Mouse (Mus musculus): ENCODE data around the gene Dop1b. TPM values are rescaled to one million over a fixed set of nuclear protein-coding genes. Genes with fewer than 3 reads are reported as not detected.

The Dop1b gene
- polyA plus RNA-seq, 1 experiment from 2014 or later, result 8.1 TPM

DNA sequence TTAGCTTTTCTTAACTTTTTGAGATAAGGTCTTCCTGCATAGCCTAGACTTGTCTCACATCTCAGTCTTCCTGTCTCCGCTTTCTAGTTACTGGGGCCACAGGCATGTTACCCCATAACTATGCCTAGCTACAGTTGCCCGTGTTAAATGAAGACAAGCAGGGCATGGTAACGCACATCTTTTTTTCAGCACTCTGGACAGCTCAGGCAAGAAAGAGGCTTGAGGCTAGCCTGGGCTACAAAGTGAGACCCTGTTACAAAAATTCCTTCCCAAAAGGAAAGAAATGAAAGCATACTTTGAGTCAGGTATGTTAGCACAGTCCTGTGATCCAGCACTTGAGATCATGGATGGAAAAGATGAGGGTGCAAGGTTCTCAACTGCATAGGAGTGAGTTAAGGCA is 138.8 kb downstream of the Dop1b start:
- ATAC-seq (ENCODE audit: insufficient number of reproducible peaks, insufficient read depth, low FRiP score, low read depth), result no peak
- Histone ChIP-seq H3K4me3 (ENCODE audit: control insufficient read depth in 1 of 2, insufficient read depth in 1 of 2, low read depth in 1 of 2, low read length in 2 of 2) (no peak overlapping the region), H3K9ac (ENCODE audit: low read length) (no peak overlapping the region), H3K27ac (replicated peaks in 1 of 2; ENCODE audit: control insufficient read depth in 1 of 2, insufficient read depth in 1 of 2, low read depth in 2 of 2, low read length in 2 of 2) (no peak overlapping the region), H3K27me3 (ENCODE audit: control insufficient read depth, insufficient read depth, low read length) (no peaks in the 10 kb centered on the region), H3K36me3 (ENCODE audit: control insufficient read depth, insufficient read depth, low read length) (peaks cover 96% of the 10 kb centered on the region), H3K4me2 (ENCODE audit: low read length) (no peak overlapping the region), H3K4me1 (ENCODE audit: control insufficient read depth in 2 of 2, insufficient read depth in 2 of 2, low read length in 2 of 2) (no peaks in the 10 kb centered on the region), H3K9me3 (ENCODE audit: control insufficient read depth, low read length) (no peaks in the 10 kb centered on the region)
- 94% methylated on average over 3 of the region's 3 CpGs for WGBS

DNA sequence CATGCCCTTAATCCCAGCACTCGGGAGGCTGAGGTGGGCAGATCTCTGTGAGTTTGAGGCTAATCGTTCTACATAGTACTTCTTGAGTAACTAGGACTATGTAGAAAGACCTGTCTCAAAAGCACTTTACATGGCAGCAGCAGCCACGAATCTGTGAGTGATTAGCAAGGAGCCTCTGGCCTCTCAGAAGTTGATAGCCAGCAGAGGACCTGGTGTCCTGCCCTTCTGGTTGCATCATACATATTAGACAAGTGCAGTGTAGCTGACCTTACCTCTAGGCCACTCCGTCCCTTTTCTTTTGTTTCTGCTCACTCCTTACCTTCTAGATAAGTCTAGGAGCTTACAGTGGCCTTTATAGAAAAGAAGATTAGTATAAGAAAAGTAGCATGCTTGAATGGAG is 148.3 kb downstream of the Dop1b start:
- WGBS, result 83% methylated on average over 4 of the region's 4 CpGs
- H3K27me3 ChIP-seq (ENCODE audit: control insufficient read depth, insufficient read depth, low read length), result no peaks in the 10 kb centered on the region
- no peak overlapping the region for H3K27ac ChIP-seq (replicated peaks in 1 of 2; ENCODE audit: control insufficient read depth in 1 of 2, insufficient read depth in 1 of 2, low read depth in 2 of 2, low read length in 2 of 2)
- H3K9ac ChIP-seq (ENCODE audit: low read length), result no peak overlapping the region
- H3K4me2 ChIP-seq (ENCODE audit: low read length), result no peak overlapping the region
- no peak overlapping the region for H3K4me3 ChIP-seq (ENCODE audit: control insufficient read depth in 1 of 2, insufficient read depth in 1 of 2, low read depth in 1 of 2, low read length in 2 of 2)
- no peaks in the 10 kb centered on the region for H3K9me3 ChIP-seq (ENCODE audit: control insufficient read depth, low read length)
- H3K36me3 ChIP-seq (ENCODE audit: control insufficient read depth, insufficient read depth, low read length), result peaks cover 96% of the 10 kb centered on the region
- no peaks in the 10 kb centered on the region for H3K4me1 ChIP-seq (ENCODE audit: control insufficient read depth in 2 of 2, insufficient read depth in 2 of 2, low read length in 2 of 2)
- ATAC-seq (ENCODE audit: insufficient number of reproducible peaks, insufficient read depth, low FRiP score, low read depth), result no peak

Other genes with a start within 250 kb of the Dop1b start
- gene Setd4, start 107.8 kb upstream of the Dop1b start, polyA plus RNA-seq (2014; fragmentation: Nextera tagmentation; extraction: Ambion mirVana), result 4.0 and 6.0 TPM in 2 replicates
- gene Cbr1, start 106.1 kb upstream of the Dop1b start, polyA plus RNA-seq (2014; fragmentation: Nextera tagmentation; extraction: Ambion mirVana), result 56.2 and 60.9 TPM in 2 replicates
- gene Gm5678, start 83.8 kb upstream of the Dop1b start, polyA plus RNA-seq (2014; fragmentation: Nextera tagmentation; extraction: Ambion mirVana), result not detected in 2 replicates
- gene Cbr3, start 28.7 kb upstream of the Dop1b start, polyA plus RNA-seq (2014; fragmentation: Nextera tagmentation; extraction: Ambion mirVana), result 0.40 and 0.77 TPM in 2 replicates
- 23.8 and 27.2 TPM in 2 replicates for gene Morc3, start 120.2 kb downstream of the Dop1b start, polyA plus RNA-seq (2014; fragmentation: Nextera tagmentation; extraction: Ambion mirVana)
- gene Chaf1b, start 172.0 kb downstream of the Dop1b start, polyA plus RNA-seq (2014; fragmentation: Nextera tagmentation; extraction: Ambion mirVana), result 39.0 and 41.1 TPM in 2 replicates